Mouse (Mus musculus): ENCODE results near the gene Gm49393. TPM values are rescaled to one million over a fixed set of nuclear protein-coding genes. Genes with fewer than 3 reads are reported as not detected.

The Gm49393 gene
- polyA plus RNA-seq, 1 experiment from 2014 or later, result not detected

DNA sequence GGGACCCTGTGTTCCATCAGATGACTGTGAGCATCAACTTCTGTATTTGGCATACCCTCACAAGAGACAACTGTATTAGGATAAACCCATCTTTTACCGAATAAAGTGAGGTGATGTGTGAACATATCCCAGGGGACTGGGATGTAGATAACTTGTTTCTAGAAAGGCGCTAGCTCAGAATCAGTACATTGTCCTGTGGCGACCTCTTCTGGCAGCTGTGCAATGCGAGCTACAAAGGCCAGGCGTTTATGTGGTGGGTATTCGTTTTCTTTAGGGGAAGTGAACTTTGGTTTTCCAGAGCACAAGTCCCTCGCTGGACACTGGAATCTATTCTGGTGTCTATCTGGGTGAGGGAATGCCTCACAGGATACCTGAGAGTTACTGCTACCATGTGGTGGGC, 115.9 kb downstream of the Gm49393 start:
- peak; percentile 44; the same call in 1 of the 2 replicates for ATAC-seq
- no peaks in the 10 kb centered on the region for H3K36me3 ChIP-seq (ENCODE audit: control insufficient read depth, insufficient read depth, low read length)
- no peak overlapping the region for H3K9ac ChIP-seq (ENCODE audit: low read depth, low read length)
- 10% methylated on average over 7 of the region's 7 CpGs for WGBS
- H3K27ac ChIP-seq (ENCODE audit: low read length), result no peak overlapping the region
- no peak overlapping the region for H3K4me2 ChIP-seq (ENCODE audit: low read depth, low read length)
- no peaks in the 10 kb centered on the region for H3K27me3 ChIP-seq (replicated peaks; ENCODE audit: control insufficient read depth, insufficient read depth, low read length)
- no peak overlapping the region for H3K4me3 ChIP-seq (ENCODE audit: low read length)
- H3K9me3 ChIP-seq (ENCODE audit: control insufficient read depth, low read length), result no peaks in the 10 kb centered on the region
- no peaks in the 10 kb centered on the region for H3K4me1 ChIP-seq (ENCODE audit: control insufficient read depth, insufficient read depth, low read length)

DNA sequence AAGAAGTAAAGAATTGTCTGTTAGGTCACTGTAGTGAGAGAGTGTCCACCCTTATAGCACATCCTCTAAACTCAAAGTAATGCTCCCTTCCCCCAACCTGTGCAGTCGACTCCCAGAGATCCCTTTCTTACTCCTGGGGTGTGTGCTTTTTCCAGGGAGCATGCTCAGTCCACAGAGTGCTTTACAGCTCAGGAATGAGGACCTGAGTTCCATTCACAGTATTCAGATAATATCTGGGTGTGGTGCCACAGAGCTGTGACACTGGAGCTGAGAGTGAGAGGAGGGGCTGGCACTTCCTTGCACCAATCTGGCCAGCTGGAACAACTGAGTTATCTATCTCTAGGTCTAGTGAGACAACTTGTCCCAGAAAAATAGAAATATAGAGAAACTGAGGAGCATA, 121.7 kb downstream of the Gm49393 start:
- Histone ChIP-seq H3K9me3 (ENCODE audit: control insufficient read depth, low read length) (no peaks in the 10 kb centered on the region), H3K4me3 (ENCODE audit: low read length) (no peak overlapping the region), H3K4me1 (ENCODE audit: control insufficient read depth, insufficient read depth, low read length) (no peaks in the 10 kb centered on the region), H3K36me3 (ENCODE audit: control insufficient read depth, insufficient read depth, low read length) (no peaks in the 10 kb centered on the region), H3K27me3 (replicated peaks; ENCODE audit: control insufficient read depth, insufficient read depth, low read length) (no peaks in the 10 kb centered on the region), H3K27ac (ENCODE audit: low read length) (no peak overlapping the region), H3K4me2 (ENCODE audit: low read depth, low read length) (no peak overlapping the region), H3K9ac (ENCODE audit: low read depth, low read length) (no peak overlapping the region)
- peak; percentile 78 for ATAC-seq
- WGBS, result 48% methylated on average over 1 of the region's 1 CpGs

DNA sequence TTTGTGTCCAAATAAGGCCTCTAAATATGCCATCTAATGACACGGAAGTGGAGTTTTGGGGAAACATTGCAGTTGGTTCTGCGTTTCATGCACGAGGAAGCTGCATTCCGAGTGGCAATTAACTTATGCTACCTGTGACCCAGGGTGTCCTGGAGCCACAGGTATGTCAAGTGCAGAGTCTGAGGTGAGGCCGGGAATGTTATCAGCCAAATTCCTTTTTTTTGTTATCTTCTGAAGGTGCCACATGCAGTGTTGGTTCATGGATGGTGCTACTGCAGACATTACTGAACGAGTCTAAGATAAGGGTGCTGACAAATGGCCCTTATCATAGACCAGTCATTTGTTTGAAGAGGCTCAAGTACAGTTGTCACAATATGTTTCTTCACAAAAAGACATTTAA, 122.6 kb downstream of the Gm49393 start:
- H3K36me3 ChIP-seq (ENCODE audit: control insufficient read depth, insufficient read depth, low read length), result no peaks in the 10 kb centered on the region
- no peak overlapping the region for H3K9ac ChIP-seq (ENCODE audit: low read depth, low read length)
- no peak overlapping the region for H3K4me3 ChIP-seq (ENCODE audit: low read length)
- H3K4me2 ChIP-seq (ENCODE audit: low read depth, low read length), result no peak overlapping the region
- H3K27me3 ChIP-seq (replicated peaks; ENCODE audit: control insufficient read depth, insufficient read depth, low read length), result no peaks in the 10 kb centered on the region
- H3K27ac ChIP-seq (ENCODE audit: low read length), result no peak overlapping the region
- H3K4me1 ChIP-seq (ENCODE audit: control insufficient read depth, insufficient read depth, low read length), result no peaks in the 10 kb centered on the region
- no peaks in the 10 kb centered on the region for H3K9me3 ChIP-seq (ENCODE audit: control insufficient read depth, low read length)
- WGBS, result 69% methylated on average over 6 of the region's 6 CpGs
- peak; percentile 62 for ATAC-seq

DNA sequence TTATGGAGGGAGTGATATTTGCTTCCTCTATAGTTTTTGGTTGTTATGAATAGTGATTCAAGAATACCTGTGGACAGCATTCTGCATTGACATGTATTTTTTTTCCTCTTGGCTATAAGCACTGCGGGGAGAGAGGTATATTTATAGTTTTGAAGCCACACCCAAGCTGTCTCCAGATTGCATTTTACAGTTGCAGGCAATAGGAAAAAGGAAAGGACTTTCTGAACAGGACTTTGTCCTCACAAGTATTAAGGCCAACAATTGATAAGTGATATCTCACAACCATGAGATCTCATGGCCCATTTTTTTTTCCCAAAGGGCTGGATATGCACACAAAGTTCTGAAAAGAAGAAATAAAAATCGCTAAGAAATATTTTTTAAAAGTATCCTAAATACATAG, 125.7 kb downstream of the Gm49393 start:
- Histone ChIP-seq H3K9me3 (ENCODE audit: control insufficient read depth, low read length) (no peaks in the 10 kb centered on the region), H3K4me2 (ENCODE audit: low read depth, low read length) (no peak overlapping the region), H3K27ac (ENCODE audit: low read length) (no peak overlapping the region), H3K27me3 (replicated peaks; ENCODE audit: control insufficient read depth, insufficient read depth, low read length) (no peaks in the 10 kb centered on the region), H3K4me3 (ENCODE audit: low read length) (no peak overlapping the region), H3K4me1 (ENCODE audit: control insufficient read depth, insufficient read depth, low read length) (no peaks in the 10 kb centered on the region), H3K36me3 (ENCODE audit: control insufficient read depth, insufficient read depth, low read length) (no peaks in the 10 kb centered on the region), H3K9ac (ENCODE audit: low read depth, low read length) (no peak overlapping the region)
- WGBS, result 65% methylated on average over 2 of the region's 2 CpGs
- peak; percentile 85 for ATAC-seq

Other genes starting within 250 kb of the Gm49393 start
- gene BC051665, start 149.2 kb downstream of the Gm49393 start, polyA plus RNA-seq (2015; fragmentation: Nextera tagmentation; extraction: Ambion mirVana), result not detected in 2 replicates
- gene Ctsll3, start 132.7 kb downstream of the Gm49393 start, polyA plus RNA-seq (2015; fragmentation: Nextera tagmentation; extraction: Ambion mirVana), result not detected in 2 replicates
- gene 4930486L24Rik, start 71.1 kb downstream of the Gm49393 start, polyA plus RNA-seq (2015; fragmentation: Nextera tagmentation; extraction: Ambion mirVana), result 0.18 and 0.22 TPM in 2 replicates
- 0.15 TPM in 1 of 2 replicates, not detected in the other for gene Gm49392, start 38.7 kb downstream of the Gm49393 start, polyA plus RNA-seq (2015; fragmentation: Nextera tagmentation; extraction: Ambion mirVana)
- 2.4 and 2.7 TPM in 2 replicates for gene Ctla2b, start 38.1 kb downstream of the Gm49393 start, polyA plus RNA-seq (2015; fragmentation: Nextera tagmentation; extraction: Ambion mirVana)
- not detected in 2 replicates for gene Tpbpb, start 30.7 kb downstream of the Gm49393 start, polyA plus RNA-seq (2015; fragmentation: Nextera tagmentation; extraction: Ambion mirVana)
- 0.12 and 0.65 TPM in 2 replicates for gene Gm49391, start 981 bp upstream of the Gm49393 start, polyA plus RNA-seq (2015; fragmentation: Nextera tagmentation; extraction: Ambion mirVana)
- gene Ctla2a, start 1.0 kb upstream of the Gm49393 start, polyA plus RNA-seq (2015; fragmentation: Nextera tagmentation; extraction: Ambion mirVana), result 22.9 and 23.3 TPM in 2 replicates
- not detected in 2 replicates for gene Tpbpa, start 6.4 kb upstream of the Gm49393 start, polyA plus RNA-seq (2015; fragmentation: Nextera tagmentation; extraction: Ambion mirVana)
- not detected in 2 replicates for gene Ctsj, start 70.4 kb upstream of the Gm49393 start, polyA plus RNA-seq (2015; fragmentation: Nextera tagmentation; extraction: Ambion mirVana)
- not detected in 2 replicates for gene Ctsq, start 105.0 kb upstream of the Gm49393 start, polyA plus RNA-seq (2015; fragmentation: Nextera tagmentation; extraction: Ambion mirVana)
- not detected in 2 replicates for gene Ctsr, start 228.7 kb upstream of the Gm49393 start, polyA plus RNA-seq (2015; fragmentation: Nextera tagmentation; extraction: Ambion mirVana)

Data from intestine, embryonic 16.5 days (tissue).